Comparison of ENCODE assay signal across 10 mouse cellular contexts in genomic region chr14:103651562-103651961, GRCm38 (mm10). TPM values are rescaled to one million over a fixed set of nuclear protein-coding genes. Genes with fewer than 3 reads are reported as not detected.
DNase-seq lines count a peak whose midpoint lies in the region; ATAC-seq and TF ChIP-seq lines count a peak whose summit lies in the region.
"Had no signal": no experiment of that assay in that cellular context is flagged by ENCODE, and none has a peak within 500 bp of the region (broad histone marks: within the 10 kb centered on the region; RNA-seq: fewer than 3 reads in every experiment).

No protein-coding gene starts in this region.

- H3K9me3 ChIP-seq in heart, postnatal 0 days (replicated peaks; ENCODE audit: control insufficient read depth, low read length), result no peaks in the 10 kb centered on the region
- peaks cover 15% of the 10 kb centered on the region for H3K9me3 ChIP-seq in E14TG2a.4 (ENCODE audit: low read length)
- H3K9me3 ChIP-seq in midbrain, embryonic 12.5 days, result no peaks in the 10 kb centered on the region

- 0 out of 2 replicates have a peak, but pooled peaks cover 10% of the 10 kb centered on the region for H3K4me1 ChIP-seq in heart, postnatal 0 days (ENCODE audit: control insufficient read depth, insufficient read depth)
- peaks cover 12% of the 10 kb centered on the region; the same call in 1 of the 2 replicates for H3K4me1 ChIP-seq in E14TG2a.4 (replicated peaks; ENCODE audit: low read depth, low read length)
- peaks cover 51% of the 10 kb centered on the region for H3K4me1 ChIP-seq in midbrain, embryonic 12.5 days

- H3K36me3 ChIP-seq in heart, postnatal 0 days (replicated peaks; ENCODE audit: control insufficient read depth, insufficient read depth, low read length), result no peaks in the 10 kb centered on the region
- H3K36me3 ChIP-seq in E14TG2a.4 (ENCODE audit: insufficient read depth, low read length), result no peaks in the 10 kb centered on the region
- no peaks in the 10 kb centered on the region for H3K36me3 ChIP-seq in midbrain, embryonic 12.5 days
- H3K36me3 ChIP-seq: G1E had no signal

- TF ChIP-seq EP300 in heart, postnatal 0 days (IDR thresholded peaks at IDR 0.05; ENCODE audit: low read depth), result no peak

- 79% methylated on average over 2 of the region's 2 CpGs for WGBS in heart, postnatal 0 days
- 52% methylated on average over 2 of the region's 2 CpGs for WGBS in midbrain, embryonic 12.5 days

- no peak for DNase-seq in heart, postnatal 0 days (ENCODE audit: low spot score)
- no peak for DNase-seq in heart, postnatal 4 days
- no peak for DNase-seq in frontal cortex, postnatal 14 days (ENCODE audit: low spot score in 2 of 2)
- DNase-seq in retina, postnatal 1 day, result no peak

- no peak for ATAC-seq in heart, postnatal 0 days (ENCODE audit: insufficient read depth, low read depth)
- peak; percentile 26; the same call in 1 of the 2 replicates for ATAC-seq in granulocyte monocyte progenitor cell, adult 5-6 weeks (replicated peaks; ENCODE audit: poor library complexity, severe bottlenecking)
- ATAC-seq in midbrain, embryonic 12.5 days (ENCODE audit: low FRiP score, low read depth), result no peak
- no peak for ATAC-seq in inflammation-experienced regulatory T-cells, adult 6 months

- no peak for TF ChIP-seq CTCF in heart, postnatal 0 days (IDR thresholded peaks at IDR 0.05; ENCODE audit: low read depth)
- no peak for TF ChIP-seq CTCF in E14TG2a.4 (conservative IDR thresholded peaks at IDR 0.05; ENCODE audit: low read length)

- H3K27me3 ChIP-seq in heart, postnatal 0 days (ENCODE audit: control insufficient read depth, insufficient read depth, low read length), result peaks cover 40% of the 10 kb centered on the region
- no peaks in the 10 kb centered on the region for H3K27me3 ChIP-seq in E14TG2a.4 (ENCODE audit: insufficient read depth, low read length)
- H3K27me3 ChIP-seq in midbrain, embryonic 12.5 days, result no peaks in the 10 kb centered on the region

- H3K4me2 ChIP-seq in heart, postnatal 0 days (ENCODE audit: low read depth, low read length), result peak overlapping the region; percentile 100; the same call in 1 of the 2 replicates
- peak overlapping the region; percentile 70 for H3K4me2 ChIP-seq in midbrain, embryonic 12.5 days (replicated peaks)

- H3K27ac ChIP-seq in heart, postnatal 0 days (ENCODE audit: low read depth), result no peak overlapping the region
- no peak overlapping the region for H3K27ac ChIP-seq in midbrain, embryonic 12.5 days (replicated peaks)

- no peak overlapping the region for H3K9ac ChIP-seq in heart, postnatal 0 days (replicated peaks; ENCODE audit: low read depth, low read length)
- peak overlapping the region; percentile 92 for H3K9ac ChIP-seq in midbrain, embryonic 12.5 days (replicated peaks)

- H3K4me3 ChIP-seq in heart, postnatal 0 days (ENCODE audit: low read depth, low read length), result no peak overlapping the region; the same call in 1 of the 2 replicates
- peak overlapping the region; percentile 93; the same call in 1 of the 2 replicates for H3K4me3 ChIP-seq in E14TG2a.4 (replicated peaks; ENCODE audit: low read length)
- H3K4me3 ChIP-seq in midbrain, embryonic 12.5 days, result peak overlapping the region; percentile 76

RNA-seq across cellular contexts. Expression of gene Slain1, which starts 1.5 kb away (rescaled TPM):
- 1.9 TPM in 1 of 2 replicates, not detected in the other for total RNA-seq in heart, postnatal 0 days (2014; rRNA removed; ENCODE audit: low replicate concordance)
- polyA plus RNA-seq in heart, postnatal 0 days (2015; fragmentation: Nextera tagmentation; extraction: Ambion mirVana), result 0.16 and 0.21 TPM in 2 replicates
- total RNA-seq in heart, postnatal 4 days (2021), result under 1 TPM; 0.31 to 0.45 TPM
- total RNA-seq in granulocyte monocyte progenitor cell, adult 5-6 weeks (2014; fragmentation: Nextera tagmentation), result 4.7 and 10.5 TPM in 2 replicates
- 3.1 and 8.2 TPM in 2 replicates for total RNA-seq in granulocyte monocyte progenitor cell, adult 5-6 weeks (2017)
- 22.9 and 28.2 TPM in 2 replicates for polyA plus RNA-seq in midbrain, embryonic 12.5 days (2016; fragmentation: Nextera tagmentation; extraction: Ambion mirVana)
- 10 to 100 TPM; 11.1 to 18.2 (median 16.1) TPM for polyA plus RNA-seq in inflammation-experienced regulatory T-cells, adult 6 months (2017; shearing (Covaris generic))
- total RNA-seq: gastrocnemius, postnatal 25 days had no signal
- polyA plus RNA-seq: G1E had no signal
